Mouse (Mus musculus) embryonic facial prominence, embryonic 12.5 days (tissue): ENCODE data around the gene Tomm40. TPM values are rescaled to one million over a fixed set of nuclear protein-coding genes. Genes with fewer than 3 reads are reported as not detected.
"Not testable (repeated sequence)": the region's sequence is repeated elsewhere in the genome, so short reads cannot be mapped to it uniquely, and the experiment has no call there.

Experiments used
- ATAC-seq: fragments of 200-750 bp; cut with Nextera tagmentation; 2 replicates; pipeline ENCODE4 v1.8.0; 2017; ENCODE audit not compliant: insufficient number of reproducible peaks, insufficient read depth, low FRiP score, low TSS enrichment
- H3K27ac ChIP-seq: fragments of 300-500 bp; sonication (generic); 2 replicates; pipeline ENCODE4 v1.5.1; 2016; ENCODE audit warnings: mild to moderate bottlenecking
- H3K27me3 ChIP-seq: fragments of 300-500 bp; sonication (generic); 2 replicates; pipeline ENCODE4 v1.6.1; 2016; ENCODE audit warnings: mild to moderate bottlenecking, moderate library complexity
- H3K36me3 ChIP-seq: fragments of 300-500 bp; sonication (generic); 2 replicates; pipeline ENCODE4 v1.6.1; 2016; ENCODE audit warnings: mild to moderate bottlenecking
- H3K4me1 ChIP-seq: fragments of 300-500 bp; sonication (generic); 2 replicates; pipeline ENCODE4 v1.6.1; 2016
- H3K4me2 ChIP-seq: fragments of 300-500 bp; sonication (generic); replicated peaks from 2 replicates; pipeline ENCODE4 v1.6.1; 2016; ENCODE audit warnings: mild to moderate bottlenecking, moderate library complexity
- H3K4me3 ChIP-seq: fragments of 300-500 bp; sonication (generic); 2 replicates; pipeline ENCODE4 v1.5.1; 2016; ENCODE audit warnings: mild to moderate bottlenecking
- H3K9ac ChIP-seq: fragments of 300-500 bp; sonication (generic); 2 replicates; pipeline ENCODE4 v1.6.1; 2016; ENCODE audit warnings: mild to moderate bottlenecking, moderate library complexity
- H3K9me3 ChIP-seq: fragments of 300-500 bp; sonication (generic); 2 replicates; pipeline ENCODE4 v1.6.1; 2016; ENCODE audit warnings: mild to moderate bottlenecking, moderate library complexity
- WGBS: fragments of 180-500 bp; shearing (Covaris S2); methylation state at CpG from one replicate; pipeline ENCODE4 v1.1.7; 2016; 5-methylcytosine and 5-hydroxymethylcytosine counted together
- polyA plus RNA-seq: library from polyadenylated mRNA; unstranded; fragments of >200 nt; fragmentation: Nextera tagmentation; extraction: Ambion mirVana; gene quantifications from 2 replicates; pipeline ENCODE4 v1.2.1, GENCODE M21; 2016

The Tomm40 gene
- polyA plus RNA-seq, 1 experiment from 2014 or later, result 163 TPM

DNA sequence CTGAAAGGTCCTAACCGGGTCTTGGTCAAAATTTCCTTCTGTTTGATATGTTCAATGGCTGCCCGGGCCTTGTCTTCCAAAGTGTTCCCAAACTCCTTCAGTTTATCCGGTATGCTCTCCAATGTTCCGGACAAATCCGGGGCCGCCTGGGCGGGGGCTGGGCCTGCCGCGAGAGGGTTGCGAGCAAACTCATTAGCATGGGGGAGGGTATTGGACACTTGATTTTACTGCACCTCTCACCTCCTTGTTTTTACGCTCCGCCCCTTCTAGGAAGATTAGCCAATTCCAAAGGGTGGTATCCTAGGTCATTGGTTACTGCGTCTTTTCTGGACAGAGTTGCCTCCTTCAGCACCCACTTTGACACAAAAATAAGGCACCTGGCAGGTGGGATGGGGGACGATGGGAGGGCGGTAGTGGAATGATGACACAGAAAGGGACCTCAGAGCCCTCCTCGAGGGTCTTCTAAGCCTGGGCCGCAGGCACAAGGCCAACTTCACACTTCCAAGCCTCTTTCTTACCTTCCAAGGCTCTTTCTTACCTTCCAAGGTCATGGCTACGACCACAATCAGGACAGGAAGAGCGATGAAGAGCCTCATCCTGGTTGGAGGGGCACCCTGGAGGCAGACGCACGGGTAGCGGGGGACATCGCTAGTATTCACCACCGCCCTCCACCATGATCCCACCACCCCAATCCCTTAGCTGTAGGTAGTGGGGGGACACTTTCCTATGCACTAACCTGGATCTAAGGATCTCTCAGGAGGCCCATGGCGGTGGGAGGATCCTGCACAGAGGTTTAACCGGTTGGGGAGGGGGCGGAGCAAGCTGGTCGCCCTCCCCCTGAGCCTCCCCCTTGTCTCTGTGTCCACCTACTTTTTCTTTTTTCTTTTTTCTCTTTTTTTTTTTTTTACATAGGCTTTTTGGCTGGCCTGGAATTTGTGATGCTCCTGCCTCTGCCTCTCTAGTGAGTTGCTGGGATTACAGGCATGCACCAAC is 23.1 kb downstream of the Tomm40 start, which contains the start of gene Apoc1:
Gene Apoc1 (minus strand): TSS at position 788 of the 993 bp plus-strand sequence.
- H3K4me2 ChIP-seq, result no peak within 1 kb of the TSS
- H3K36me3 ChIP-seq, result peaks cover 12% of the 10 kb centered on the region
- WGBS, result 50% methylated on average over 28 of the region's 28 CpGs
- 0 out of 2 replicates have a peak within 1 kb of the TSS, but pooled peaks have one; percentile 19 for H3K9ac ChIP-seq
- no peak within 1 kb of the TSS for H3K4me3 ChIP-seq
- peaks cover 5% of the 10 kb centered on the region; the same call in 1 of the 2 replicates for H3K4me1 ChIP-seq
- no peaks in the 10 kb centered on the region for H3K27me3 ChIP-seq
- ATAC-seq, result no peak
- peaks cover 6% of the 10 kb centered on the region; the same call in 1 of the 2 replicates for H3K9me3 ChIP-seq
- no peak within 1 kb of the TSS for H3K27ac ChIP-seq

DNA sequence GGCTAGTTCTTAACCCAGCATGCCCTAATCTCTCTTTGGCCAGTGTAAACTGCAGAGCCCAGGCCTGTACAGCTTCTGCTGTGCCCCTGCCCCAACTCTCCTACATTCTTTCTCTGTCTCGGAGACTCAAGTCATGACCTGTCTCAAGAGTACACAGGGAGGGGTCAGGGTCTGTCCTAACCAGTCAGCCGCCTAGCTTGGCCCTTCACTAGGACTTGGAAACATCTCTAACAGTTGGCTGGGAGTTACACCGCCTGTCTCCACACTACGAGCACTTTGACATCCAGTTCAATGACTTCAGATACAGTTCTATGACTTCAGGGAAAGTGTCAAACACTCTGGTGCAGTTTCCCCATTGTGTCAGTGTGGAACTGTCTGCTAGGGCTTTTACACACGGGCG is 23.8 kb downstream of the Tomm40 start:
- Histone ChIP-seq H3K27me3 (no peaks in the 10 kb centered on the region), H3K9ac (no peak overlapping the region), H3K4me1 (peaks cover 10% of the 10 kb centered on the region; the same call in 1 of the 2 replicates), H3K36me3 (peaks cover 7% of the 10 kb centered on the region), H3K9me3 (peaks cover 1% of the 10 kb centered on the region; the same call in 1 of the 2 replicates), H3K4me2 (no peak overlapping the region), H3K4me3 (no peak overlapping the region), H3K27ac (no peak overlapping the region)
- ATAC-seq, result no peak
- WGBS, result 79% methylated on average over 6 of the region's 6 CpGs

DNA sequence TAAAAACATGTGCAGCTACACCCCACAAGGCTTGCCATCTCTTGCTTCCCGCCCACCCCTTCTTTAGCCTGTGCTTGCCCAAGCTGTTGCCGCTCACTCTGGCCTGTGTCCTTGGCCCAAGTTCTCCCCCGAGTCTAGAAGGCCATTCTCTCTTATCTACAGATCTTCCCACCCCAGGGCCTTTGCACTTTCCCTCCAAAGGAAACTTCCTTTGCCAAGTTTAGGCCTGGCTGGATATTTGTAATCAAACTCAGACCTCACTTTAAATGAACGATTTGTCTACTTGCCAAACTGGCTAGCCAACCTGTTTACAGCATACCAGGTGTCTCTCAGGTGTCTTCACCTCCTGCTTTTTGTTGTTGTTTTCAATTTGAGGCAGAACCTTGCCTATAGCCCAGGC is 24.4 kb downstream of the Tomm40 start:
- Histone ChIP-seq H3K36me3 (0 out of 2 replicates have a peak, but pooled peaks cover under 1% of the 10 kb centered on the region), H3K4me2 (no peak overlapping the region), H3K27ac (no peak overlapping the region), H3K4me3 (no peak overlapping the region), H3K4me1 (peaks cover 10% of the 10 kb centered on the region; the same call in 1 of the 2 replicates), H3K9ac (no peak overlapping the region), H3K27me3 (no peaks in the 10 kb centered on the region), H3K9me3 (no peaks in the 10 kb centered on the region)
- WGBS, result 85% methylated on average over 4 of the region's 4 CpGs
- ATAC-seq, result no peak

DNA sequence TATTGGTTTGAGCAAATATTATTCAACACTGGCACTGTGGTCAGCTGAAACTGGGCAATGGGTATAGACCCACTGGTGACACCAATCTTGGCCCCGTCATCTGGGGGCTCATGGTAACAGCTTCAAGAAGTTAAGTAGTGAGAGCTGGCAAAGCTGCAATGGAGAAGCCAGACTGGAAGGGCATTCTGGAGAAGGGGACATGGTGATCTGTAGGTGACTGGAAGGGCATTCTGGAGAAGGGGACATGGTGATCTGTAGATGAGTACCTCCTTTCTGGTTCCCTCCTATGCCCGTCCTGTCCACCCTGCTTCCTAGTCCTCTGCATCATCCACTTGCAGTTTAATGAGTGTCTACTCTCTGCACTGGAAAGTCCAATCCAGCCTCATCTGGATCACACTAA is 26.6 kb downstream of the Tomm40 start:
- H3K27ac ChIP-seq, result no peak overlapping the region
- no peaks in the 10 kb centered on the region for H3K27me3 ChIP-seq
- no peaks in the 10 kb centered on the region for H3K9me3 ChIP-seq
- H3K9ac ChIP-seq, result no peak overlapping the region
- H3K4me2 ChIP-seq, result no peak overlapping the region
- H3K4me3 ChIP-seq, result no peak overlapping the region
- no peaks in the 10 kb centered on the region for H3K36me3 ChIP-seq
- 97% methylated on average over 2 of the region's 2 CpGs for WGBS
- H3K4me1 ChIP-seq, result peaks cover 10% of the 10 kb centered on the region; the same call in 1 of the 2 replicates
- no peak for ATAC-seq

DNA sequence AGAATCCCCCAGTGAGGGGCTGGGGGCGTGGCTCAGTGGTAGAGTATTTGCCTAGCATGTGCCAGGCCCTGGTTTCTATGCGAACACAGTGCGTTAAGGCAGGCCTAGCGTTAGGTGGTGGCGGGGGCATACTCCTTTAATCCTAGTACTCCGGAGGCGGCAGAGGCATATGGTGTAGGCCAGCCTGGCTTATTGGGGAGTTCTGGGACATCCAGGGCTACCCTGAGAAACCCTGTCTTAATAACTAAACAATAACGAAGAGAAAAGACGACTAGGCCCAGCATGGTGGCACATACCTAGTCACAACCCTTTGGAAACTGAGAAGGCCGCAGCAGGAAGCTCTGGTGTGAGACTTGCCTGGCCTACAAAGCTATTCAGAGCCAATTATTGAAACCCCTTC is 27.1 kb downstream of the Tomm40 start:
- no peak for ATAC-seq
- Histone ChIP-seq H3K27ac (no peak overlapping the region), H3K36me3 (no peaks in the 10 kb centered on the region), H3K4me1 (peaks cover 6% of the 10 kb centered on the region; the same call in 1 of the 2 replicates), H3K4me2 (no peak overlapping the region), H3K27me3 (no peaks in the 10 kb centered on the region), H3K9me3 (no peaks in the 10 kb centered on the region), H3K9ac (no peak overlapping the region), H3K4me3 (no peak overlapping the region)
- 95% methylated on average over 10 of the region's 10 CpGs for WGBS

DNA sequence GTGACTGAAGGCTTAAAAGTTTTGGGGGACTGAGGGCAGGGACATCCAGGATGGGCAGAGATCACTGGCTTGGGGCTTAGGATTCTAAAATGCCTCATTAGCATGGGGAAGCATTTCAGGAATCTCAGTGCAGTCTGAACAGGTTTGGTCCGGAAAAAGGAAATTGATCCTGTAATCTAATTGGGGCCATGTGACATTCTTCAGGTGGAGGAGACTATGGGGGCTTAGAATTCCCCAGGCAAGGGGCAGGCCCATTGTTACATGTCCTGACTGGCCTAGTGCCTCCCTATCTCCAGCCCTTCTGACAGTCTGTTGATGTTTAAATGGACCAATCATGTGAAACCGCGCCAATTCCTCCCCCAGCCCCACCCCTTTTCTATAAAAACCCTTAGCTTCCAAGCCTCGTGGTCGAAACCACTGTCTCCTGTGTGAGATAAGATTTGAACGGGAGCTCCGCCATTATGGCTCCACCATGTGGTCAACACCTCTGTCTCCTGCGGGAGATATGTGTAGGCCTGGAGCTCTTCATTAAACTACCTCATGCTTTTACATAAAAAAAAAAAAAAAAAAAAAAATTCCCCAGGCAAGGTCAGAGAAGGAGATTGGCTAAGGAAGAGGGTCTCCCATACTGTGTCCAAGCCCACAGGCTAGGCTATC is 28.2 kb downstream of the Tomm40 start:
- not testable (repeated sequence) for H3K4me1 ChIP-seq, H3K9ac ChIP-seq, H3K4me2 ChIP-seq, H3K27me3 ChIP-seq, H3K36me3 ChIP-seq, H3K27ac ChIP-seq, H3K9me3 ChIP-seq, H3K4me3 ChIP-seq
- 66% methylated on average over 8 of the region's 8 CpGs for WGBS
- 0 out of 2 replicates have a peak, but pooled peaks have one; percentile 42 for ATAC-seq

DNA sequence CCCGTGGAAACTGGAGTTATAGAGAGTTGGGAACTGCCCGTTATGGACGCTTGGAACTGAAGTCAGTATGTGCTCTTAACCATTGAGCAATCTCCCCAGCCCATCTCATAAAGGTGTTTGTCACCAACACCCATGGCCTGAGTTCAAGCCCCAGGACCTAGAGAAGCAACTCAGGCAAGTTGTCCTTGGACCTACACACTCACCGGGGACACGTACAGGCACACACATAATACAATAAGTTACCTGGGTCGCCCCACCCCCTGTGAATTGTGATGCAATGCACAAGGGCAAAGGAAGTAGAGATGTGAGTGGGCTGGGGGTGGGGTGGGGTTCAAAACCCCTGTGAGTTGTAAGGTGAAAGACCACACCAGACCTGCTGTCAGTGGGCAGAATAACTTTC is 28.7 kb downstream of the Tomm40 start:
- H3K36me3 ChIP-seq, result no peaks in the 10 kb centered on the region
- no peaks in the 10 kb centered on the region for H3K9me3 ChIP-seq
- H3K9ac ChIP-seq, result no peak overlapping the region
- H3K4me3 ChIP-seq, result no peak overlapping the region
- no peak for ATAC-seq
- H3K4me2 ChIP-seq, result no peak overlapping the region
- no peak overlapping the region for H3K27ac ChIP-seq
- H3K4me1 ChIP-seq, result 0 out of 2 replicates have a peak, but pooled peaks cover 5% of the 10 kb centered on the region
- 77% methylated on average over 6 of the region's 6 CpGs for WGBS
- no peaks in the 10 kb centered on the region for H3K27me3 ChIP-seq

DNA sequence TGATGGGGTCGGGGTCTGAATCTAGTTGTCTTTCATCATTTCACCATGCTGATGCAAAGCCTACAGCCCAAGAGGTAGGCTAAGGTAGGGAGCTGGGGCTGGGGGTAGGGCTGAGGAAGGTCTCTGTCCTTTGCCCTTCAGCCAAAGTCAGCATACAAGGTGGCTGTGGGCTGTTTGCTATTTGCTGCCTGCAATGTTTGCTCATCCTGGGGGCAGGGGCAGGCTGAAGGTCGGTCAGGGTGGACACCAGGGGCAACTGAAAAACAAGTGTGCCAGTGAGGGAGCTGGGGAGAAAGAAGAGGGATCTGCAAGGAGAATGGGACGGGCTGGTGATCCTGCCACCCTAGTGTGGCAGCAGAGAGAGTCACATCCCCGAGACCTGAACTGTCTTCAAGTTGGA is 29.9 kb downstream of the Tomm40 start:
- WGBS, result 58% methylated on average over 4 of the region's 4 CpGs
- no peak overlapping the region for H3K4me3 ChIP-seq
- no peak overlapping the region for H3K27ac ChIP-seq
- H3K4me1 ChIP-seq, result 0 out of 2 replicates have a peak, but pooled peaks cover 5% of the 10 kb centered on the region
- no peaks in the 10 kb centered on the region for H3K9me3 ChIP-seq
- H3K27me3 ChIP-seq, result no peaks in the 10 kb centered on the region
- no peaks in the 10 kb centered on the region for H3K36me3 ChIP-seq
- no peak for ATAC-seq
- no peak overlapping the region for H3K4me2 ChIP-seq
- no peak overlapping the region for H3K9ac ChIP-seq

DNA sequence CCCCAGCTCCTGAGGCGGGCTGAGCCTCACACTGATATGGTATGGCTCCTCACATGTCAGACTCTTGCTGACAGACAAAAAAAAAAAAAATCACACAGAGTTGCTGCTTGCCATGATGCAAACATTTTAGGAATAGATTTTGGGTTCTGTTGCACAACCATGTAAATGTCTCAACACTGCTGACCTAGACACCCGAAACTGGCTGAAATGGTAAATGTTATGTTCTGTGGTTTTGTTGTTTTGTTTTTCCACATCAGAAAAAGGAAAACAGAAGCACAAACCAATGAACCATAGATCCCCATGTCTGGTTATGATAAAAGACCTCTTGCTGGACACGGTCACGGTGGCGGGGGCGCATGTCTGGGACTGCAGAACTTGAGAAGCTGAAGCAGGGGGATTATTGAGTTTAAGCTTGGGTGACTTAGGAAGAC is 31.5 kb downstream of the Tomm40 start:
- no peak for ATAC-seq
- Histone ChIP-seq H3K27me3 (no peaks in the 10 kb centered on the region), H3K4me3 (no peak overlapping the region), H3K36me3 (no peaks in the 10 kb centered on the region), H3K4me1 (0 out of 2 replicates have a peak, but pooled peaks cover 5% of the 10 kb centered on the region), H3K4me2 (no peak overlapping the region), H3K9me3 (no peaks in the 10 kb centered on the region), H3K9ac (no peak overlapping the region), H3K27ac (no peak overlapping the region)
- 78% methylated on average over 6 of the region's 6 CpGs for WGBS

DNA sequence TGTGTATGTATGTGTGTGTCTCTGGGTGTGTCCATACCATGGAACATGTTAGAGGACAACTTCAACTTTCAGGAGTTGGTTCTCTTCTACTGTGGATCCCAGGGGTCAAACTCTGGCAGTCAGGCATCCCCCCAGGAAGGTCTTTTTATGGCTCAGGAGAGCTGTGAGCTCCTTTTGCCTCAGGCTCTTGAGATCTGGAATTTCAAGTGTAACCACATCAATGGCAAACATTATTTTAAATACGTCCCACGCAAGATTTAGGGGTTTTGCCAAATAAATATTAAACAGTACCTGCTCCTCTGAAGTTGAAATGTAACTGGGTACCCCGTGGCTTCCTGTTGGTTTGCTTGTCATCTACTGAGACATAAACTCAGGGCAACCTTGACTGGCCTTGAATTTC is 32.3 kb downstream of the Tomm40 start:
- Histone ChIP-seq H3K4me1 (0 out of 2 replicates have a peak, but pooled peaks cover 5% of the 10 kb centered on the region), H3K4me3 (no peak overlapping the region), H3K9me3 (no peaks in the 10 kb centered on the region), H3K27ac (no peak overlapping the region), H3K27me3 (no peaks in the 10 kb centered on the region), H3K4me2 (no peak overlapping the region), H3K36me3 (no peaks in the 10 kb centered on the region), H3K9ac (no peak overlapping the region)
- ATAC-seq, result no peak
- whole genome bisulfite sequencing, result 70% methylated on average over 3 of the region's 3 CpGs

DNA sequence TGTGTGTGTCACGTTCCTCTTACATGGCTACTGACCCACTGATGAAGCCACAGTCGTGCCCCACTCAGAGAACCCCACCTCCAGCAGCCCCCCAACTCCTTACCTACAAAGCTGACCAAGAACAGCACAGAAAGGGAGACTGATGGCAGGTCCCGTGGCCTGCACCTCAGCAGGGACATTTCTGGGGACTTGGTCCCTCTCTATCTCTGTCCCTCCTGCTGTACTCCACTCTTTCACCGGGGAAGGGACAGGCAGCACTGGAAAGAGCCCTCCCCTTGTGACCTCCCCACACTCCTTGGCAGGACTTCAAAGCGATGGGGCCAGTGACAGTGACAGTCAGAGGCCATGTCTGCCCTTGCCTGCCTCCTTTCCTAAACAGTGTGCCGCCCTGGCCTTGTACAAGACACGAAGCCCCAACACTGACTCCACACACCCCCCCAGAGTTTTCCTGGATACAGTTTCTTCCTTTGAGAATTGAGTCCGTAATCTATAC is 34.0 kb downstream of the Tomm40 start, which contains the start of the genes Gm44805 and Apoc4:
Gene Gm44805 (minus strand): TSS at position 222 of the 493 bp plus-strand sequence.
Gene Apoc4 (minus strand): TSS at position 278 of the 493 bp plus-strand sequence.
- no peaks in the 10 kb centered on the region for H3K4me1 ChIP-seq
- ATAC-seq, result no peak
- WGBS, result 62% methylated on average over 8 of the region's 8 CpGs
- no peaks in the 10 kb centered on the region for H3K36me3 ChIP-seq
- no peak within 1 kb of the TSS for H3K27ac ChIP-seq
- no peak within 1 kb of the TSS for H3K4me2 ChIP-seq
- H3K4me3 ChIP-seq, result no peak within 1 kb of the TSS
- no peak within 1 kb of the TSS for H3K9ac ChIP-seq
- H3K27me3 ChIP-seq, result no peaks in the 10 kb centered on the region
- no peaks in the 10 kb centered on the region for H3K9me3 ChIP-seq
